Mouse (Mus musculus) MEL (cell line): Measurements from ENCODE around the gene Tpm4.

Source experiments
- CTCF ChIP-seq, 3 experiments: IDR thresholded peaks in 2 of 3; conservative IDR thresholded peaks in 1 of 3; 2 replicates each; pipeline ENCODE4 v1.5.1; 2011 to 2012; ENCODE audit warnings: low read length in 3 of 3, low read depth in 2 of 3, mild to moderate bottlenecking in 2 of 3, improper control_type of control experiment in 1 of 3, inconsistent platforms in 1 of 3, mixed read lengths in 1 of 3, moderate library complexity in 1 of 3; ENCODE audit not compliant: control insufficient read depth in 1 of 3, insufficient read depth in 1 of 3, poor library complexity in 1 of 3, severe bottlenecking in 1 of 3
- USF2 ChIP-seq, 2 experiments: IDR thresholded peaks; 2 replicates each; pipeline ENCODE4 v1.6.1; 2011 to 2012; ENCODE audit warnings: improper control_type of control experiment in 2 of 2, low read length in 2 of 2, borderline replicate concordance in 1 of 2, inconsistent platforms in 1 of 2, low read depth in 1 of 2, mild to moderate bottlenecking in 1 of 2; ENCODE audit not compliant: insufficient read depth in 1 of 2

DNA sequence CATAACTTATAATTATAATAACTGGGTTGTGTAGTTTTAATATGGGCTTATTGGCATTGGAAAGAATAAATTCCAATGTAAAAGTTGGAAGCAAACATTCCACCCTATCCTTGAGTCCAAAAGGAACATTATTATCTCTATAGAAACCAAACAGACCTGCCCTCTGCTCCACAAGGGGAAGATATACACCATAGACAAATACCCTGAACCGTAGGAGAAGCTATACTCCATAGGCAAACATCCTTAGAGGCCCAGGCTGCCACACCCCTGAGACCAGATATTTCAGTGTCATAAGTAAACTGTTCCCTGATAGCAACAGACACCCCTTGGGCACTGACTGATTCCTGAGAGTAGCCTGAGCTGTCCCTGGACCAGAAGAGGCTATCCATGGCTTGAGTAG, 6.9 kb upstream of the Tpm4 start:
- TF ChIP-seq CTCF (IDR thresholded peaks at IDR 0.05 in 2 of 3, conservative IDR thresholded peaks at IDR 0.05 in 1 of 3; ENCODE audit: control insufficient read depth in 1 of 3, insufficient read depth in 1 of 3, low read depth in 2 of 3, low read length in 3 of 3, poor library complexity in 1 of 3, severe bottlenecking in 1 of 3): no peak
- TF ChIP-seq USF2 (IDR thresholded peaks at IDR 0.05; ENCODE audit: borderline replicate concordance in 1 of 2, insufficient read depth in 1 of 2, low read depth in 1 of 2, low read length in 2 of 2): no peak
